Mouse (Mus musculus): ENCODE data around the gene Nemp1.
A peak's percentile ranks its signal among the peaks of the same experiment; 100 is the strongest.

The Nemp1 gene

DNA sequence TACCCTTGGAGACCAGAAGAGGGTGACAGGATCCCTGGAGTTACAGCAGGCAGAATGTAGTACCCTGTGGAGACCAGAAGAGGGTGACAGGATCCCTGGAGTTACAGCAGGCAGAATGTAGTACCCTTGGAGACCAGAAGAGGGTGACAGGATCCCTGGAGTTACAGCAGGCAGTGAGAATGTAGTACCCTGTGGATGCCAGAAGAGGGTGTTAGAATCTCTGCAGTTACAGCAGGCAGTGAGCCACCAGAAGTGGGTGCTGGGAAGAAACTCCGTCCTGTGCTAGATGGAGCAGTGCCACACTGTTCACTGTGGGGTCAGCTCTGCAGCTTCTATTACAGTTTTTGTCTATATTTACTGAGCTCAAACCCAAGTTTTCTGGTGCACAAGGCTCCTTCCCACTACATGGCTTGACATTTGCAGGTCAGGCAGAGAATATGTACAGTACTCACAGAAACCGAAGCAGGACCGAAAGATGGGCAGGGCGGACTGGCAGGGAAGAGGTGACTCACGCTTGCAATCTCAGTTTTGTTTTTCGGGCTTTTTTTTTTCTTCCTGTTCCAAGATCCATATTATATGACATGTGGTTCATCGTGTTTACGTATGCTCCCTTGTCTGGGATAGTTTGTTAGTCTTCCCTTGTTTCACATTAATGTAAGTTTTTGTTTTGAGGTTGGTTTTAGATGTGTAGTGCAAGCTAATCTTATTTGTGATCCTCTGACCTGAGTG lies 8.3 kb downstream of the Nemp1 start:
- DNase-seq (ENCODE audit: inconsistent ontology term), result peak; percentile 82

DNA sequence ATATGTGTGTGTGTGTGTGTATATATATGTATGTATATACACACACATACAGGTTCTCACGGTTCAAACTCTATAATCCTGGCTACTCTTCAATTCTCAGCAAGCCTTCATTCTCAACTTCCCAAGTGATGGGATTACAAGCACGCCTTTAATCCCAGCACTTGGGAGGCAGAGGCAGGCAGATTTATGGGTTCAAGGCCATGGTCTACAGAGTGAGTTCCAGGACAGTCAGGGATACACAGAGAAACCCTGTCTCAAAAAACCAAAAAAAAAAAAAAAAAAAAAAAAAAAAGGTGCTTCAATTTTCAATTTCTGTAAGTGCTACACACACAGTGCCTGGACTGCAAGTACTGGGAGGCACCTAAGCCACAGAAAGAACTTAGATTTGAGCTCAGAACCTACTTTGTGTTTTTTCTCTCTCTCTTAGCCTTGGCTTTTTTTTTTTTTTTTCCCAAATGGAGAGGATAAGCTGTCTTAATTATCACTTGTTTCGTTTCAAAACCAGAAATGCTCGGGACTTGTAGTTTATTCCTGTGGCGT lies 9.2 kb downstream of the Nemp1 start:
- no peak for DNase-seq (ENCODE audit: inconsistent ontology term)

DNA sequence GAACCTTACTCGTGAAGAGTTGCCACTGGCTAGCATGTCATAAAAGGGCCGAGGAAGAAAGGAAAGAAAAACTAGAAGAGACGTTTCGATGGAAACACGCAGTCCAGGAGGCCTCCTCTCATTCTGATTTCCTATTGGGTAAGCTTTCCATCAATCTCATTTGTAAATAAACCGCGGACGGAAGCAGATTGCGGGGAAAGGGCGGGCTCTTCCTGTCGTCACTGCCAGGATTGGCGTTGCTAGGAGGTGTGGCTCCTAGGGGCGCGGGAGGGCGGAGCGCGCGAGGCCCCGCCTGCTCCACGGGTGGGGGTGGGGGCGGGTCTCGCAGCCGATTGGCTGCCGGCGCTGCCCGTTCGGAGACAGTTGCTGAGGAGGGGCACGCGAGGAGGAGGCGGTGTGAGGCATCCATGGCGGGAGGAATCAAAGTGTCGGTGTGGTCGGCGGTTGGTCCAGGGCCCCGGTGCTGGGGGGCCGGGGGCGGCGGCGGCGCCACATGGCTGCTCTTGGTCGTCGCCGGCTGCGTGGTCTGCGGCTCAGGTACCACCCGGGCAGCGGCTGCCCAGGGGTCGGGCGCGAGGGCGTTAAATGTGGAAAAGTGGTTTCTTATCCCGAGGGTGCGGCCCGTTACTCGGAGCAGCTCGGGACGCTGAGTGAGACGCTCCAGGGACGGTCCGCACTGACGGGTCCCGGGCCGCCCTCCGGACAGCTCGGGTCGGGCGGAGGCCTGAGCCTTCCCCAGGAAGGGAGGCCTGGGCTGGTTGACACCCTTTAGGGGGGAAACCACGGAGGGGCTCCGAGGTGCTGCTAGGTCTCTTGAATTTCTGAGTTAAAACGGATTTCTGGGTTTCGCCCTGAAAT lies 10.2 kb downstream of the Nemp1 start:
- DNase-seq (ENCODE audit: inconsistent ontology term), result peak; percentile 99

DNA sequence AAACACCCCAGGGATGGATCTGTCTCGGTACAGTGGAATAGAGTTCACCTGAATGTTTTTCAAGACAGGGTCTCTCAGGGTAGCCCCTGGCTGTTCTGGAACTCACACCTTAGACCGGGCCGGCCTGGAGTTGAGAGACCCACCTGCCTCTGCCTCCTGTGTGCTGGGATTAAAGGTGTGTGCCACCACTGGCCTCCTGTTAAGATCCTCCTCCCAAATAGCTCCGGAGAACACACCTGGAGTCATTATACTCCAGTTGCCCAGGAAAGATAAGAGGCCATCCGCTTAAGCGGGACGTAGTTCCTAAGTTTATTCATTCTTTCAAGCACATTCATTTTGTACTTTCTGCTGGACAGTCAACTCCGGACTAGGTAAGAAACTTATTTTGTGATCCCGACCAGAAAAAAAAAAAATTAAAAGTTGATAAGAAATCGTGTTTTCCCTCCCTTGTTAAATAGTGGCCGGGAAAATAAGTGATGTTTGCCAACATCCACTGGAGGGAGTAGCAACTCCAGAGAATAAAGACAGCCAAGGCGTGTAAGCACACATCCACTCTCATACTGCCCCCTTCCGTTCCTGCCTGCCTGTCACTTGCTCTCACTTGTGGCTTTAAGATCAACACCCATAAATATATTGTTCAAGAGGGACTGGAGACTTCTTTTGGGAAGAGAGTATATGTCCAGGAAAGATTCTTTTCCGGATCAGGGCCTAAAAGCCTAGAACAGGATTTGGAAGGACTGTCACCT lies 11.1 kb downstream of the Nemp1 start:
- peak; percentile 73 for DNase-seq (ENCODE audit: inconsistent ontology term)

DNA sequence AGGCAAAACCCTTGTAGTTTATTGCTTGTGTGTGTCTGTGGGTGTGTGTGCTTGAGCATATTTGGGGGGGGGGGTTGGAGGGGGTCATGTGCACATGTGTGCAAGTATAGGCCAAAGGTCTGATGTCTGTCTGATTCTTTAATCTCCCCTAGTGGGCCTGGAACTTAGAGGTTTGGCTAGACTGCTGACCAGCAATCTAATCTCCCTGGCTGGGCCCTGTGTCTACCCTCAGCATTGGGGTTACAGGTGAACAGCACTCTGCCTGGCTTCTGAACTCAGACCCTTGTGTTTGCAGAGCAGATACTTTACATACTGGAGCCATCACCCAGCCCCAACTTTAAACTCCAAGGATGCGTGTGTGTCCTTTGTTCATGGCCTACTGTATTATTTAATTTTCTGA lies 12.5 kb downstream of the Nemp1 start:
- DNase-seq (ENCODE audit: inconsistent ontology term), result no peak

DNA sequence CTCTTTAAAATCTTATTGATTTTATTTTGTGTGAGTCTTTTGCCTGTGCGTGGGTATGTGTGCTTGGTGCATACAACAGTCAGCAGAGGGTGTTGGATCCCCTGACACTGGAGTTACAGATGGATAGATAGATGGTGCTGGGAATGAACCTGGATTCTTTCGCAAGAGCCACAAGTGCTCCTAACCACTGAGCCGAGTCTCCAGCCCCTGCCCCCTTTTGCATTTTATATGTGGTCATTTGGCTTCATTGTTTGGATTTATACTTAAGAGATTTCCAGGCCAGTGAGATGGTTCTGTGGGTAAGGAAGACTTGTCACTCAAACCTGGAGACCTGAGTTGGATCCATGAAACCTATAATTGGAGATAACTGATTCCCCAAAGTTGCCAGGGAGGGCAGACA lies 13.2 kb downstream of the Nemp1 start:
- no peak for DNase-seq (ENCODE audit: inconsistent ontology term)

DNA sequence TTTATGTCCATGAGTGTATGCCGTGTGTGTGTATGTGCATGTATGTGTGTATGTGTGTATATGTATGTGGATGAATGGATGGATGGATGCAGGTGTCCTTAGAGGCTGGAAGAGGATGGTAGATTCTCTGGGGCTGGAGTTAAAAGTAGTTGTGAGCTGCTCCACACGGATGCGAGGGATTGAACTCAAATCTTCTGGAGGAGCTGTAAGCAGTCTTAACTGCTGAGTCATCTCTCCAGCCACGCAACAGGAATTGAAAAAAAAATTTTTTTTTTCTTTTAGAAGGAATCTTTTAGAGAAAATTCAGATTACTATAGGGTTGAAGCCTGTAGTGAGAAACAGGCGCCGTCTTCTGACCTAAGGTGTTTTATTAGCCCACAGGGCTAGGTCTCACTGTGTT lies 16.2 kb downstream of the Nemp1 start:
- no peak for DNase-seq (ENCODE audit: inconsistent ontology term)

DNA sequence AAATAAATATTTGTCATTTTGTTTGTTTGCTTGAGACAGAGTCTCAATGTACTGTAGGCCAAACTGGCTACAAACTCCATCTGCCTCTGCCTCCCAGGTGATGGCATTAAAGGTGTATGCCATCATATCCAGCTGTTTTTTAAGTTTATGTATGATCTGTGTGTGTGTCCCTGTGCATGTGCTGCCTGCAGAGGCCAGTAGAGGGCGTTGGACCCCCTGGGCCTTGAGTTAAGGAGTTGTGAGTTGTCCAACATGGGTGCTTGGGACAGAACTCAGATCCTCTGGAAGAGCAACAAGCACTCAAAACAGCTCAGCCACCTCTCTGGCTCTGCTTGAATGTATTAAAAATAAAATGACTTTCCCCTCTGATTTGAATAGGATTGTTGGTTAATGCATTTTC lies 24.4 kb downstream of the Nemp1 start:
- DNase-seq (ENCODE audit: inconsistent ontology term), result no peak

DNA sequence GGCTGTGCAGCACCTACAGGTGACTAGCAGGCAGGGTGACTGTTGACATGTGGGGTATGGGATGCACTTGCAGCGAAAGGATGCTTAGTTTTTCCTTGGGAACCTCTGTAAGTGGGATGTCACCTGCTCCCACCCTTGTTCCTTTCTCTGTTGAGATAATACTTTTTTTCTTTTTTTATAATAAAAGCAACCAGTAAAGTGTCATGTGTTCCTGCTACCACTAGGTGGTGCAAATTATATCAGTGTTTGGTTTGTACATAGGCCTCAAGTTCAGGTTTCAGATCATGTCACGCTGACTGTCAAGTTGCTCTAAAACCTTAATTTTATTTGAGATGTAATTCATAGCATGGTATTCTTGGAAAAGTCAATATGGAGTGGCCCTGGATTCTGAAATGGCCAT lies 27.9 kb downstream of the Nemp1 start:
- peak; percentile 15 for DNase-seq (ENCODE audit: inconsistent ontology term)

DNA sequence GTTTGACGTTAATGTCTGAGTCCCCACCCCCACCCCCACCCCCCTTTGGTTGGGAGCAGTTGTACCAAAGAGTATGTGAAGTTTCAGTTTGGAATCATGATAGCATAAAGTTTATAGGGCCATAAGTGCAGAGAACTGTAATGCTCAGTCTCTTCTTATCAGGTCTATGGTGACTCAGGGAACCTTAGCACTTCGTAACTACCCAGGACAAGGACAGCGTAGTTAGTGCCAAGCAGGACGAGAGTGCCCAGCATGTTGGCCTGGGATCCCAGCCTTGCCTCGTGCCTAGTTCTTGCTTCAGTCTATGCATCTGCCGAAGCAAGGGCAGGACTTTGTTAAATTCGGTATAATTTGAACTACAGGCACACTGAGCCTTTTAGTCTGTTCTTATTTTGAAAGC lies 29.1 kb downstream of the Nemp1 start:
- DNase-seq (ENCODE audit: inconsistent ontology term), result no peak

DNA sequence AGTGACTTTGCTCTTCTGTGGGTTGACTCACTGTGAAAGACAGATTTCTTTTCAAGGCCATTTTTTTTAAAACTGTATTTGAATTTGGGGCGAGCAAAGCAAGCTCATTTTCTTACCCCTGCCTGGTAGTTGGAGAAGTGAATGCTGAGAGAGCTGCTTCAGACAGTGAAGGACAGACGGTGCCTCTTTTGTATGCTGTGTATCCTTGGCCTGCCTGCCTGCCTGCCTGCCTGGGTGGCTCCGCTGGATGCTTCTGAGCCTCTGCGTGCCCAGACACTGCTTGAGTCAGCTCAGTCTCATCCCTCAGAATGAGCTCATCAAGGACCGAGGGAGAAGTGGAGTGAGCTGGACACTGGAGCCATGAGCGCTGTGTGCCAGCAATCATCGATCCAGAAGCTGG lies 32.3 kb downstream of the Nemp1 start:
- DNase-seq (ENCODE audit: inconsistent ontology term), result no peak

DNA sequence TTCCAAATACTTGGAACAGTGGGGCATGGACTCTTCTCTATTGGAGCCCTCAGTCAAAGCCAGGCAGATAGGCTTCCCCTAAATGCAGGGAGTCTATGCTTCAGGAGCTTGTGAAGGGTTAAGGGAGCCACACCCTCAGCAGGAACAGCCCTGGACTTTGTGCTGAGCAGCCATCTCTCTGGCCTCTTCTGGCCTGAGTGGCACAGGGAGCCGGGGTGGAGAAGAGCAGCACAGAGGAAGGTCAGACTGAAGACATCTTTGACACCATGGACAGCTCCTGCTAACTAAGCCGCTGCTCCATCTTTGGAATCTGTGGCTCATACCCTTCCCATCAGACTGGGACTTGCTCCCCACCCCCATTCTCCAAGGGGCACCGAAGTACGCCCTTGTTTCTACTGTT lies 36.6 kb downstream of the Nemp1 start:
- DNase-seq (ENCODE audit: inconsistent ontology term), result no peak

DNA sequence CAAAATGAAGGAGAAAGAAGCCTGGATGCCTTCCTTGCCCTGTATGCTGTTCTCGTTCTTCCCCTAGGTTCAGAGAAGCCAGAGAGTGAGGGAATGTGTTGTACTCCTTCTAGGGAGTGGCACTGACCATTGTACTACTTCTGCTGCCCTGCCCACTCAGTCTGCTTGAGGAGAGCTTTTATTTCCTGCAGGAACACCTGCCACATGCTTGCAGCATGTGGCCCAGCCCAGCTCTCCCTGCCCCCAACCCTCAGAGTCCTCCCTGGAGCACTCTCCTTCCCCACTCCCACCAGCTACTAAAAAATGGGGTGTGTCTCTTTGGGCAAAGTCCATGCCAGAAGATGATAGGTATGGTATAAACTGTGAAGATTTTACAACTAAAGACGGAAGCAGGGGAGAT lies 37.6 kb downstream of the Nemp1 start:
- no peak for DNase-seq (ENCODE audit: inconsistent ontology term)

DNA sequence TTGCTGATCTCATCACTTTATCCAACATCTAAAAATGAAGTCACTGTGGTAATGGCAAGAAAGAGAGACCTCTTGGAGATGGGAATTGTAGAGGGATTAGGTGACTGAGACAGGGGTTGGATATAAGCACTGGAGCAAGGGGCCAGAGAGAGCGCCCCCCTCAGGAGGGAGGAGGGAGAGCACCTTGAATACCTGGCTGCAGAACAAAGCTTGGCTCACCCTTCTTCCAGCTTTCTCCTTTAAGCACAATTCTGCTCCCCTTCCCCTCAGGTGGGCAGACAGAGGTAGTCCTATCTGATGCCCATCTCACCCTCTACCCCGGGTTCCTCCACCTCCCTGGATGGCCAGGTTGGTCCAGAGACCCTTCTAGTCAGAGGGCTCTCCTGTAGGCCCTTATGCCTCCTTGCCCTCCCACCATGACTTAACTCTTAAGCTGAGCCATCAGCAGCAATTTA lies 38.1 kb downstream of the Nemp1 start, which contains the start of gene Myo1a:
Gene Myo1a, plus strand, starts transcription at position 405 of the 455 bp plus-strand sequence.
- no peak for DNase-seq (ENCODE audit: inconsistent ontology term)

DNA sequence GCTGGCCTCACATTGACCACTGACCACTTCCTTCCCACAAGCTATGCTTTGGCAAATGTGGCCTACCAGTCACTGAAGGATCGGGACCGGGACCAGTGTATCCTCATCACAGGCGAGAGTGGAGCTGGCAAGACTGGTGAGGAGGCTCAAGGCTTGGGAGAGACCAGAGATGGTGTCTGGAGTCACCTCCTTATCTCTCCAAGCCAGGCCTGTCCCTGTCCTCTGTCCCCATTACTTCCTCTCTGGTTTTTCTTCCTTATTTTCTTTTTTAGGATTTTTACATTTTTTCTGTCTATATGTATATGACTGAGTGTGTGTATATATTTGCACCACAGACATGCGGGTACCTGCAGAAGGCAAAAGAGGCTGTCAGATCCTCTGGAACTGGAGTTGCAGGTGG lies 39.1 kb downstream of the Nemp1 start:
- no peak for DNase-seq (ENCODE audit: inconsistent ontology term)

DNA sequence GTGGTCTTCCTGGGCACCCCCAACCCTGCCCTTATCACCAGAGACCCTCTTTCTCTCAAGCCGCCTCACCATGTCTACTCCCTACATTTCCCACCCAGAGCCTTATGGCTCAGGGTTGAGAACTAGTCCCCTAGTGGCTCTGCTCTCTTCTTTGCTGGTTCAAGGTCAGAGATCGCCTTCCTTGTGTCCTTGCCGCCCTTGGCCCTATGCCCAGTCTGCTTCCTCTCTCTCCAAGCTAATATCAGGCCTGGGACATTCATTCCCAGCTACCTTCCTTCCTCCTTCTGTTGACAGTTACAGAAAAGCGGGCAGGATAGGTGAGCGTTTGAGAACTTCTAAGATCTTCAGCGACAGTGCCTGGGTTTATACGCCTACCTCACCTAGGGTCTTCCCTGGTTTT lies 41.0 kb downstream of the Nemp1 start:
- no peak for DNase-seq (ENCODE audit: inconsistent ontology term)

DNA sequence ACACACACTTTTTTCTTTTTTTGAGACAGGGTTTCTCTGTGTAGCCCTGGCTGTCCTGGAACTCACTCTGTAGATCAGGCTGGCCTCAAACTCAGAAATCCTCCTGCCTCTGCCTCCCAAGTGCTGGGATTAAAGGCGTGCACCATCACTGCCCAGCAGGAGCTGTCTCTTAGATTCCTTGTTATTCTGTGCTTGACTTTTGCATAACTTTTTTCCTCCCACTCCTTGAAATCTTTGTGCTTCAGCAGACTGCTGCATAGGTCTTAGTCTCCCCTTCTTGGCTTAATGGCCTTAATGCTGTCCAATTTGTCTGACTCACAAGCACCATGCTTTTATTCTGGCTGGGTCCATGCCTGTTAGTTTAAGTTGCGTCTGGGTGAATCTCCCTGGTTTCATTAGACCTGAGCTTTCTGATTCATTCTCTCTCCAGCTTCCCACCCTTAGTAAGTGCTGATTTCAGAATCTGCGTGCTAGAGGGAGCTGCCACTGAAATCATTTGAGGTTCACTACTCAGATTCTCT lies 42.2 kb downstream of the Nemp1 start:
- no peak for DNase-seq (ENCODE audit: inconsistent ontology term)

DNA sequence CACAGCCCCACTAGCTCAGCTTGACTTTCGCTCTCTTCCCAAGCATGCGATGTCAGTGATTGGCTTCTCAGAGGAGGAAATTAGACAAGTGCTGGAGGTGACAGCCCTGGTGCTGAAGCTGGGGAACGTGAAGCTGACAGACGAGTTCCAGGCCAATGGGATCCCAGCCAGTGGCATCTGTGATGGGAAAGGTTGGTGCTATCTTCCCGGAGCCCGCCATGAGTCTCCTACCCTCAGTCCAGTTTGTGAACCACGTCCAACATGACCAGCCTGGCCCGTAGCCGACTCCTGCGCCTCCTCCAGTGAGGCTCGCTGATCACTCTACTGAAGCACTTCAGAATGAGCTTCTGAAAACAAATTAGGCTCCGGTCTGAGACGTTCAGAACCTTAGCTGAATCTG lies 43.6 kb downstream of the Nemp1 start:
- no peak for DNase-seq (ENCODE audit: inconsistent ontology term)

DNA sequence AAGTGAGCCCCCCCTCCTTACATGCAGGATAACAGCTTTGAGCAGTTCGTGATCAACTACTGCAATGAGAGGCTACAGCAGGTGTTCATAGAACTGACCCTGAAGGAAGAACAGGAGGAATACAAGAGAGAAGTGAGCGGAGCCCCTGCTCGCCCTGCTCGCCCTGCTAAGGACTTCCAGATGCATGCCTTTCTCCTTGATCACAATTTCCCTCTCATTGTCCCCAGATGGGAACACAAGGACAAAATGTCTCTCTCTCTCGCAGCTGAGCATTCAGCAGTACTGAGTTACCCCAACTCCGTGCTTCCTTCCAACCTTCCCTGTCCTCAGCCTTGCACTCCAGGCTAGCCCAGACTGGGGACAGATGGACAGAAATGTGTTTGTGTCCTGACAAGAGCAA lies 46.0 kb downstream of the Nemp1 start:
- DNase-seq (ENCODE audit: inconsistent ontology term), result no peak

DNA sequence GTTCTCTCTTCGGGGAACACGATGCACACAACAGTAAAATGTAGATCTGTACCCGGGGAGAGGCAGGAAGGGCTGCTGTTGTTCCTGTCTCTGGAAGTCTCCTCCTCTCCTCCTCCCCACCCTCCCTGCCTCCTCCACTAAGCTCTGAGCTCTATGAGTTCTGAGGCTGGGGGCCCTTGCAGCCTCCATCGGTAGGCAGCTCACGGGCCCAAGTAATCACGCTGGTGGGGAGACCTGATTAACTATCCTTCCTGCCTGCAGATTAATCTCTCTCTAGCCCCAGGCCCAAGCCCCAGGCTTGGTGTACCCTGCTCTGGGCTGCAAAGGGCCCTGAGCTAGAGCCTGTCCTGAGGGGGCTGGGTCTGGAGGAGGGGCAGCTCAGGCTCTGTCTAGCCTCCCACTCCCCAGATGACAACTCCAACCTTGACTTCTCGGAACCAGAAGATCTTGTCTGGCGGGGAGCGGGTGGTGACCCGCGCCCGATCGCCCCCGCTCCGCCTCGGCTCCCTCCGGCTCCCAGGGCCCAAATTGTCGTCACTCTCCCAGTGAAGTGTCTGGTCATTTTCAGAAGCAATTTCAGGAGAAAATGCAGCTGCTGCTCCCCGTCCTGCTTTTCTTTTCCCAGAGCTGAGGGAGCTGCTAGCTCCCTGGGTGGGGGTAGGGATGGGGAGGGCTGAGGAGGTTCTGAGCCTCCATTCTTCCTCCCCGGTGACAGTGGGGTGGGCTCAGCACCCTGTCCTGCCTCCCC lies 55.1 kb downstream of the Nemp1 start:
- no peak for DNase-seq (ENCODE audit: inconsistent ontology term)

DNA sequence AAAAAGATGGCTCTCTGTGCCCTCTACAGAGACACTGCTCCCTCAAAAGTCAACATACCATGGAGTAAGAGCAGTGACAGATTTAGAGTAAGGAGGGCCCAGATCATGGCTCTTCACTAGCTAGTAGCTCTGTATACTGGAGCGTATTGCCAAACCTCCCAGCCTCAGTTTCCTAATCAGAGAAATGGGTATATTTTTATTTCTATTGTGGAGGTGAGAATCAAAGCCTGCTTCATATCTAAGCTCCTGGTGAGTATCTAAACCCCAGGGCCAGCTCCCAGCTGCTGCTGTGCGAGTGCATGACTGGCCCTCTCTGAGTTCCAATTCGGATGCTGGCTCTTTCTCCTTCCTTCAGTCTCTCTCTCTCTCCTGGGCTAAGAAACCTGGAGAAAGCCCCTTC lies 57.5 kb downstream of the Nemp1 start, which contains the start of gene Tac2:
Gene Tac2, plus strand, starts transcription at position 301 of the 400 bp plus-strand sequence.
- no peak for DNase-seq (ENCODE audit: inconsistent ontology term)

All from Muller cell, postnatal 12 days (primary cell).